Mouse (Mus musculus): ENCODE results near the gene Gm10376.
"Not testable (repeated sequence)": the region's sequence is repeated elsewhere in the genome, so short reads cannot be mapped to it uniquely, and the experiment has no call there.

Gene Gm10376

GRCm38 (mm10) chr14:43015528-43015927 is at the start of gene Gm10376:
Gm10376 (minus strand) TSS chr14:43015628.
- DNase-seq: not testable (repeated sequence)

DNA sequence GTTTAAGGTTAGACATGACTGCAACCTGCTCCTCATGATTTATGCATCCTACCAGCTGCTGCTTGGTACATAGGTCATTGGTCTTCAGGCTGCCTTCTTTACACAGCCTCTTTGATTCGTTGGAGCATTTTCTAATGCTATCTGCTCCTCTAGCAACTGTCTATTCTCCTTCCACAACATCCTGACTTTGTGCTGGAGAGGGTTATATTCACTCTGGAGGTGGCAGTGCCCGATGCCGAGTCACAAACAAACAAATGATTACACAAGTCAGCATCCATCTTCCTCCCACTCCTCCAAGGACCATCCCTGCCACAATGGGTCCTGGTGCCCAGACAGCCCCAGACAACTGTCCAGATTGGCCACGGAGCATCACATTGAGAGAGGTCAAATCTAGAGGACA is 44.8 kb upstream of the Gm10376 start:
- not testable (repeated sequence) for DNase-seq

DNA sequence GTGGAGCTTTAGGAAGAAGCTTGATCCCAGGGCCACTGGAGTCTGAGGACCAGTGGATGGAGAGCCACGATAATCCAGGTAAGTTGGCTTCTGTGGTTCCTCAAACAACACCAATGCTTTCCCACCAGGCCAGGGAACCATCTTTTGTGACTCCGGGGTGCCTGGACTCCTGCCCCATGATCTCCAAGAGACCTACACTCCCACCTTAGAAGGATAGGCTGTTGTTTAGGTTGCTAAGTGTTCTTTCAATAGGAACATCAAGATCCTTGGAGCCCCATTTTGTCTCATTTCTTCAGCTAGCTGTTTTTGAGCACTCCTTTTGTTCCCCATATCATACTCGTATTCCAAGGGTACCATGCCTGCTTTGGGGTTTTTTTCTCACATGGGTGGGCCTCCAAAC is 42.6 kb upstream of the Gm10376 start:
- DNase-seq: not testable (repeated sequence)

- not testable (repeated sequence) for DNase-seq
Observed at GRCm38 (mm10) chr14:42993524-42993923, 21.9 kb downstream of the Gm10376 start, which contains the start of gene Gm8082. Gm8082 (minus strand) TSS chr14:42993624.
